18 mouse cellular contexts compared by ENCODE assay signal in the genomic region with DNA sequence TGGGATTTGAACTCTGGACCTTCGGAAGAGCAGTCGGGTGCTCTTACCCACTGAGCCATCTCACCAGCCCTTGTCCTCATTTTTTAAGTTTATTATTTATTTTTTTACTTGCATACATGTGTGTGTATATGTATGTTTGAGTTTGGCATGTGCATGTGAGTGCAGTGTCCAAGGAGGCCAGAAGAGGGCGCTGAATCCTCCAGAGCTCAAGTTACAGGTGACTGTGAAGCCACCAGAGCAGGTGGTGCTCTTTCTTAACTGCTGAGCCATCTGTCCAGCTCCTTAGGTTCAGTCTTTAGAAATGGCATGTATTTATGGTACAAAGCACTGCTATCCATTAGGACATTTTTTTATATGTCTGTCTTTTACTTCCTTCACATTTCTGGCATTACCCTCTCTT.
DNase-seq lines count a peak whose midpoint lies in the region; ATAC-seq and TF ChIP-seq lines count a peak whose summit lies in the region.
"Had no signal": no experiment of that assay in that cellular context is flagged by ENCODE, and none has a peak within 500 bp of the region (broad histone marks: within the 10 kb centered on the region; RNA-seq: fewer than 3 reads in every experiment).

No protein-coding gene starts in this region.

- DNase-seq in midbrain, postnatal 0 days (ENCODE audit: low spot score), result no peak
- DNase-seq in midbrain, embryonic 11.5 days (ENCODE audit: low spot score, missing footprints), result no peak
- DNase-seq in MEL (ENCODE audit: low read depth, low spot score), result peak; percentile 22
- DNase-seq in stomach, postnatal 0 days (ENCODE audit: low spot score), result no peak
- DNase-seq in c-Kit-positive CD71-positive TER-119-positive erythroid progenitor cells, embryonic 14.5 days (ENCODE audit: low spot score), result no peak
- no peak for DNase-seq in adrenal gland, postnatal 14 days
- DNase-seq: cerebellum, adult 11-12 months; right cerebral cortex, adult 18-20 months; thymus, postnatal 25 days had no signal

- ATAC-seq in intestine, postnatal 0 days, result no peak
- ATAC-seq in intestine, embryonic 16.5 days, result no peak
- ATAC-seq in midbrain, postnatal 0 days (ENCODE audit: low FRiP score), result no peak
- no peak for ATAC-seq in midbrain, embryonic 11.5 days (ENCODE audit: low FRiP score)
- ATAC-seq in stomach, postnatal 0 days (ENCODE audit: low FRiP score, low TSS enrichment), result no peak
- ATAC-seq: forebrain, embryonic 15.5 days; midbrain, embryonic 15.5 days had no signal

- TF ChIP-seq RAD21 in MEL (IDR thresholded peaks at IDR 0.05; ENCODE audit: low read depth, low read length), result no peak

- peak; percentile 31 for TF ChIP-seq CTCF in intestine, postnatal 0 days (IDR thresholded peaks at IDR 0.05; ENCODE audit: low read depth)
- 0 out of 2 replicates have a peak, but pooled peaks have one; percentile 12 for TF ChIP-seq CTCF in midbrain, postnatal 0 days (IDR thresholded peaks at IDR 0.05)
- peak; percentile 12 to 28 (median 25); a peak in 4 of 6 replicates for TF ChIP-seq CTCF in MEL (IDR thresholded peaks at IDR 0.05 in 2 of 3, conservative IDR thresholded peaks at IDR 0.05 in 1 of 3; ENCODE audit: control insufficient read depth in 1 of 3, insufficient read depth in 1 of 3, low read depth in 2 of 3, low read length in 3 of 3, poor library complexity in 1 of 3, severe bottlenecking in 1 of 3)
- peak; percentile 36 for TF ChIP-seq CTCF in stomach, postnatal 0 days (IDR thresholded peaks at IDR 0.05; ENCODE audit: low read depth)

- no peaks in the 10 kb centered on the region for H3K9me3 ChIP-seq in intestine, postnatal 0 days (ENCODE audit: control insufficient read depth)
- no peaks in the 10 kb centered on the region; the same call in 1 of the 2 replicates for H3K9me3 ChIP-seq in intestine, embryonic 16.5 days (ENCODE audit: control insufficient read depth, low read length)
- no peaks in the 10 kb centered on the region for H3K9me3 ChIP-seq in midbrain, postnatal 0 days (ENCODE audit: low read length)
- no peaks in the 10 kb centered on the region for H3K9me3 ChIP-seq in midbrain, embryonic 11.5 days (ENCODE audit: control insufficient read depth, low read length)
- H3K9me3 ChIP-seq in MEL (replicated peaks; ENCODE audit: insufficient read depth, low read length), result no peaks in the 10 kb centered on the region
- H3K9me3 ChIP-seq in stomach, postnatal 0 days (ENCODE audit: control insufficient read depth, low read length), result no peaks in the 10 kb centered on the region
- H3K9me3 ChIP-seq: forebrain, embryonic 15.5 days; hindbrain, embryonic 12.5 days; limb, embryonic 13.5 days; lung, embryonic 15.5 days; midbrain, embryonic 15.5 days had no signal

- H3K27me3 ChIP-seq in intestine, postnatal 0 days (replicated peaks; ENCODE audit: control insufficient read depth, insufficient read depth, low read length), result no peaks in the 10 kb centered on the region
- no peaks in the 10 kb centered on the region for H3K27me3 ChIP-seq in intestine, embryonic 16.5 days (replicated peaks; ENCODE audit: control insufficient read depth, insufficient read depth, low read length)
- no peaks in the 10 kb centered on the region for H3K27me3 ChIP-seq in midbrain, postnatal 0 days (ENCODE audit: insufficient read depth, low read length)
- no peaks in the 10 kb centered on the region for H3K27me3 ChIP-seq in midbrain, embryonic 11.5 days (ENCODE audit: control insufficient read depth, insufficient read depth, low read length)
- H3K27me3 ChIP-seq in MEL (ENCODE audit: control insufficient read depth in 1 of 2, insufficient read depth in 2 of 2, low read length in 2 of 2), result no peaks in the 10 kb centered on the region
- H3K27me3 ChIP-seq in stomach, postnatal 0 days (ENCODE audit: control insufficient read depth, insufficient read depth, low read length), result no peaks in the 10 kb centered on the region
- H3K27me3 ChIP-seq: CH12.LX; forebrain, embryonic 15.5 days; hindbrain, embryonic 12.5 days; limb, embryonic 13.5 days; lung, embryonic 15.5 days; midbrain, embryonic 15.5 days had no signal

- H3K4me2 ChIP-seq in intestine, postnatal 0 days (replicated peaks; ENCODE audit: low read depth), result no peak overlapping the region
- no peak overlapping the region for H3K4me2 ChIP-seq in intestine, embryonic 16.5 days (ENCODE audit: low read depth, low read length)
- no peak overlapping the region for H3K4me2 ChIP-seq in midbrain, postnatal 0 days (ENCODE audit: low read depth, low read length, poor library complexity, severe bottlenecking)
- H3K4me2 ChIP-seq in midbrain, embryonic 11.5 days, result no peak overlapping the region
- H3K4me2 ChIP-seq in stomach, postnatal 0 days (replicated peaks; ENCODE audit: low read depth), result no peak overlapping the region
- H3K4me2 ChIP-seq: forebrain, embryonic 15.5 days; hindbrain, embryonic 12.5 days; limb, embryonic 13.5 days; lung, embryonic 15.5 days; midbrain, embryonic 15.5 days had no signal

- H3K4me3 ChIP-seq in intestine, postnatal 0 days (ENCODE audit: low read depth, low read length), result no peak overlapping the region
- no peak overlapping the region for H3K4me3 ChIP-seq in intestine, embryonic 16.5 days (ENCODE audit: low read length)
- H3K4me3 ChIP-seq in midbrain, postnatal 0 days (ENCODE audit: low read depth, low read length), result no peak overlapping the region
- H3K4me3 ChIP-seq in midbrain, embryonic 11.5 days (ENCODE audit: low read depth, low read length), result no peak overlapping the region
- H3K4me3 ChIP-seq in MEL (ENCODE audit: control insufficient read depth in 1 of 2, insufficient read depth in 1 of 2, low read depth in 2 of 2, low read length in 2 of 2), result no peak overlapping the region
- H3K4me3 ChIP-seq in stomach, postnatal 0 days (ENCODE audit: low read depth, low read length), result no peak overlapping the region
- H3K4me3 ChIP-seq: erythroblast, embryonic 14.5 days; forebrain, embryonic 15.5 days; hindbrain, embryonic 12.5 days; limb, embryonic 13.5 days; lung, embryonic 15.5 days; midbrain, embryonic 15.5 days had no signal

- peaks cover 5% of the 10 kb centered on the region; the same call in 1 of the 2 replicates for H3K36me3 ChIP-seq in intestine, postnatal 0 days (ENCODE audit: control insufficient read depth, insufficient read depth)
- H3K36me3 ChIP-seq in intestine, embryonic 16.5 days (ENCODE audit: control insufficient read depth, insufficient read depth, low read length), result peaks cover 12% of the 10 kb centered on the region
- H3K36me3 ChIP-seq in midbrain, postnatal 0 days (ENCODE audit: insufficient read depth, low read length), result peaks cover 45% of the 10 kb centered on the region
- peaks cover 23% of the 10 kb centered on the region for H3K36me3 ChIP-seq in midbrain, embryonic 11.5 days (ENCODE audit: control insufficient read depth, insufficient read depth, low read length)
- peaks cover 6 to 21% of the 10 kb centered on the region in 2 experiments; a peak in 3 of 4 replicates for H3K36me3 ChIP-seq in MEL (ENCODE audit: control insufficient read depth in 1 of 2, insufficient read depth in 2 of 2, low read length in 2 of 2)
- peaks cover 2% of the 10 kb centered on the region; the same call in 1 of the 2 replicates for H3K36me3 ChIP-seq in stomach, postnatal 0 days (ENCODE audit: control insufficient read depth, insufficient read depth, low read length)

- no peak overlapping the region for H3K27ac ChIP-seq in intestine, postnatal 0 days (ENCODE audit: low read depth, low read length)
- H3K27ac ChIP-seq in intestine, embryonic 16.5 days (ENCODE audit: low read length), result no peak overlapping the region
- no peak overlapping the region for H3K27ac ChIP-seq in midbrain, postnatal 0 days (ENCODE audit: low read depth, low read length)
- no peak overlapping the region for H3K27ac ChIP-seq in midbrain, embryonic 11.5 days (ENCODE audit: low read depth, low read length)
- no peak overlapping the region for H3K27ac ChIP-seq in MEL (ENCODE audit: control insufficient read depth, low read depth, low read length)
- no peak overlapping the region for H3K27ac ChIP-seq in stomach, postnatal 0 days (replicated peaks)
- H3K27ac ChIP-seq: forebrain, embryonic 15.5 days; hindbrain, embryonic 12.5 days; limb, embryonic 13.5 days; lung, embryonic 15.5 days; midbrain, embryonic 15.5 days had no signal

- no peaks in the 10 kb centered on the region for H3K4me1 ChIP-seq in intestine, postnatal 0 days (replicated peaks; ENCODE audit: control insufficient read depth, insufficient read depth, low read length)
- no peaks in the 10 kb centered on the region for H3K4me1 ChIP-seq in intestine, embryonic 16.5 days (ENCODE audit: control insufficient read depth, insufficient read depth, low read length)
- no peaks in the 10 kb centered on the region for H3K4me1 ChIP-seq in midbrain, postnatal 0 days (ENCODE audit: insufficient read depth, low read length)
- H3K4me1 ChIP-seq in midbrain, embryonic 11.5 days (ENCODE audit: control insufficient read depth, insufficient read depth, low read length), result no peaks in the 10 kb centered on the region
- peaks cover 6 to 21% of the 10 kb centered on the region in 2 experiments; a peak in 3 of 4 replicates for H3K4me1 ChIP-seq in MEL (ENCODE audit: control insufficient read depth in 1 of 2, insufficient read depth in 2 of 2, low read length in 2 of 2)
- no peaks in the 10 kb centered on the region for H3K4me1 ChIP-seq in stomach, postnatal 0 days (replicated peaks; ENCODE audit: control insufficient read depth, insufficient read depth)
- H3K4me1 ChIP-seq: forebrain, embryonic 15.5 days; limb, embryonic 13.5 days; lung, embryonic 15.5 days; midbrain, embryonic 15.5 days had no signal

- TF ChIP-seq EP300 in MEL (IDR thresholded peaks at IDR 0.05; ENCODE audit: low read depth in 1 of 2, low read length in 2 of 2), result no peak
- TF ChIP-seq EP300 in stomach, postnatal 0 days (optimal IDR thresholded peaks at IDR 0.05), result no peak

- 92% methylated on average over 3 of the region's 3 CpGs for WGBS in intestine, postnatal 0 days
- 94% methylated on average over 3 of the region's 3 CpGs for WGBS in intestine, embryonic 16.5 days
- WGBS in midbrain, postnatal 0 days, result 95% methylated on average over 3 of the region's 3 CpGs
- WGBS in midbrain, embryonic 11.5 days, result 88% methylated on average over 3 of the region's 3 CpGs
- WGBS in stomach, postnatal 0 days, result 95% methylated on average over 3 of the region's 3 CpGs

- no peaks in the 10 kb centered on the region for H3K79me2 ChIP-seq in MEL (ENCODE audit: control insufficient read depth, insufficient read depth, low read length, poor library complexity)

- TF ChIP-seq POLR2A in MEL (IDR thresholded peaks at IDR 0.05; ENCODE audit: control insufficient read depth in 1 of 2, insufficient read depth in 1 of 2, low read depth in 1 of 2, low read length in 2 of 2, poor library complexity in 1 of 2), result no peak

- H3K9ac ChIP-seq in intestine, postnatal 0 days (ENCODE audit: low read depth, low read length), result no peak overlapping the region
- H3K9ac ChIP-seq in intestine, embryonic 16.5 days (ENCODE audit: low read depth, low read length), result no peak overlapping the region
- H3K9ac ChIP-seq in midbrain, postnatal 0 days (replicated peaks; ENCODE audit: low read length, poor library complexity, severe bottlenecking), result no peak overlapping the region
- no peak overlapping the region for H3K9ac ChIP-seq in midbrain, embryonic 11.5 days (ENCODE audit: low read length)
- H3K9ac ChIP-seq in MEL (ENCODE audit: control insufficient read depth, low read depth, low read length, poor library complexity, severe bottlenecking), result no peak overlapping the region
- no peak overlapping the region for H3K9ac ChIP-seq in stomach, postnatal 0 days (ENCODE audit: low read length)
- H3K9ac ChIP-seq: forebrain, embryonic 15.5 days; hindbrain, embryonic 12.5 days; limb, embryonic 13.5 days; lung, embryonic 15.5 days; midbrain, embryonic 15.5 days had no signal
